Mouse (Mus musculus) megakaryocyte, embryonic 14.5 days (primary cell): ENCODE data around the gene Aloxe3. TPM values are rescaled to one million over a fixed set of nuclear protein-coding genes. Genes with fewer than 3 reads are reported as not detected.

Experiments
- H3K27me3 ChIP-seq: replicated peaks from 2 replicates; pipeline ENCODE3; 2012; ENCODE audit warnings: inconsistent platforms
- H3K36me3 ChIP-seq: replicated peaks from 2 replicates; pipeline ENCODE3; 2012; ENCODE audit warnings: low read length, inconsistent platforms, mixed read lengths
- H3K4me1 ChIP-seq: 2 replicates; pipeline ENCODE4 v1.6.1; 2012; ENCODE audit warnings: inconsistent platforms
- H3K4me3 ChIP-seq: replicated peaks from 2 replicates; pipeline ENCODE3; 2012; ENCODE audit warnings: moderate library complexity, mild to moderate bottlenecking, inconsistent platforms
- H3K9me3 ChIP-seq: 2 replicates; pipeline ENCODE4 v1.6.1; 2012; ENCODE audit warnings: inconsistent platforms
- FLI1 ChIP-seq: IDR thresholded peaks from 2 replicates; pipeline ENCODE4 v1.6.1; 2012; ENCODE audit warnings: low read length, inconsistent platforms, mixed read lengths
- GATA1 ChIP-seq: IDR thresholded peaks from 3 replicates; pipeline ENCODE4 v1.6.1; 2012; ENCODE audit warnings: mixed read lengths, low read length, inconsistent platforms, borderline replicate concordance
- polyA plus RNA-seq: library from polyadenylated mRNA; stranded (reverse); fragments of >175 nt; gene quantifications from 2 replicates; pipeline ENCODE4 v1.2.3, GENCODE M21; 2012; ENCODE audit warnings: low replicate concordance; ENCODE audit not compliant: insufficient read depth

Aloxe3 gene
- polyA plus RNA-seq, 1 experiment, result not detected

GRCm38 (mm10) chr11:69094697-69095429 lies 30.8 kb upstream of the Aloxe3 start, which contains the start of gene Per1:
Gene Per1 (plus strand): TSS chr11:69095217.
- Histone ChIP-seq H3K36me3 (peaks cover 31% of the 10 kb centered on the region), H3K9me3 (no peaks in the 10 kb centered on the region), H3K27me3 (no peaks in the 10 kb centered on the region), H3K4me3 (peak within 1 kb of the TSS; percentile 93), H3K4me1 (peaks cover 92% of the 10 kb centered on the region)
- TF ChIP-seq FLI1, result no peak
- TF ChIP-seq GATA1, result no peak

DNA sequence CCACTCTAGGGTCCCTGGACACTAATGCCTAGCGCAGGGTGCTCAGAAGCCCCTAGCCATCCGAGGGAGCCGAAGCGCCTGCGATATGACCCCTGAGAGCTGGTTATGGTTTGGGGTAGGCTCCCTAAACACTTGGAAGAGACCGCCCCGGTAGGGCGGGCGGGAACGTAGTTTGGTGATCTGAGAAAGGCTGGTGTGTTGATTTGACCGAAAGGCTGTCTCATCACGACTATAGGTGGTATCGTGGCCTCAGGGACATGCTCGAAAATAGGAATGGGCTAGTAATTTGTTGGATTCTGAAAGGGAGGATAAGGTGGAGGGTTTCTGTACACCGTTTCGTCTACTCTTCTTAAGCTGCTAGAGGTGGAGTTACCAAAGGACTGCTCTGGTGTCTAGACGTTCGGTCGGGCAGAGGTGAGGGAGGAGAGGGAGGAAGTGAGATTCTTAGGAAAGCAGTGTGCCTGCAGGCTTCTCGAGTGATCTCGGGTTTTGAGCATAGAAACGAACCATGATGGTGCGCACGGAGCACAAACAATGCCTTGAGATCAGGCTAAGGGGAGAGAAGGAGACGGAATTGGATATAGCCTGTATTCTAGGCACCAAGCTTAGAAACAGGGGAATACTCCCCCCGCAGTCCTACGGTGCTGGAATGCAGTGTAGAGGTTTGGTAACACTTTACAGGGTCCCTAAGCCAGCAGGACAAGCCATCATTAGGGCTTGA lies 30.0 kb upstream of the Aloxe3 start:
- no peak for TF ChIP-seq GATA1
- no peak for TF ChIP-seq FLI1
- peaks cover 92% of the 10 kb centered on the region for H3K4me1 ChIP-seq
- H3K4me3 ChIP-seq, result peak overlapping the region; percentile 93
- H3K9me3 ChIP-seq, result no peaks in the 10 kb centered on the region
- H3K36me3 ChIP-seq, result peaks cover 30% of the 10 kb centered on the region
- H3K27me3 ChIP-seq, result no peaks in the 10 kb centered on the region

GRCm38 (mm10) chr11:69096360-69096986 lies 29.2 kb upstream of the Aloxe3 start:
- H3K4me3 ChIP-seq, result peak overlapping the region; percentile 93
- peaks cover 30% of the 10 kb centered on the region for H3K36me3 ChIP-seq
- no peaks in the 10 kb centered on the region for H3K9me3 ChIP-seq
- no peaks in the 10 kb centered on the region for H3K27me3 ChIP-seq
- H3K4me1 ChIP-seq, result peaks cover 92% of the 10 kb centered on the region
- TF ChIP-seq GATA1 (no peak), FLI1 (no peak)

DNA sequence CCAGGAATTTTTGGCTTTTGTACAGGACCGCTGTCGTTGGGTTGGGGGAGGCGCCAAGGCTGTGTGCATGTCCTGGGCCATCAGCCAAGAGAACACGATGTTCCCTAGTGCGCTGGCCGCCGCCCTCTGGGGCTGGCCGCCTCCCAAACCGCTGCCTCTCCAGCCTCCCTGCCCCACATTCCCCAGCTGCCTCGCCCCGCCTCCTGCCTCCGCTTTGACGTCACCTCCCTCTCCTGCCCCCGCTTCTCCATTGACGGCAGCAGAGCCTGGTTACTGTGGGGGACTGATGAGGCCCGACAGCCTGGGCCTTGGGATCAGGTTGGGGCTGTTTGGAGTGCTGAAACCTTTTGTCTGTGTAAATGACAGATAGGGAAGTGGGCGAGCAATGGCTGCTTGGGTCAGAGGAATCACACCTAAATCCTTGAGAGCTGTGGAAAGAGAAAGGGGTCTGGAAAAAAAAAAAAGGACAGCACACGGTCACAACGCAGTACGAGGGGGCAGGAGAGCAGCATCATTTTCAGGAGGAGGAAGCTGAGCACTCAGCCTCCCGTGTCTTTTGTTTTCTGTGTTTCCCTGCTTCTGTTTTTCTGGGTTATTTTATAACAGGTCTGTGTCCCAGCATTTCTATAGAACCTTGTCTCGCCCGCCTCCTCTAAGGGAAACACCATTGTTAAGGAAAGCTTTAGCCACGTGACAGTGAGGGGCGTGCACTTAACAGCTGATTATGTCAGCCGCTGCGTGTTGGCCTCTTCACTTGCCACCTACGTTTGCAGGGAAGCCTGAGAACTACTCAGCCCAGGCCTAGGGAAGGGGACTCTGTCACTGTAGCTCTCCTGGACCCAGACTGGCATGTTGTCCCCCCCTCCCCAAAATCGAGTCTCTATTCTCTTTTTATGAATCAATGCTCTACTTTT lies 28.5 kb upstream of the Aloxe3 start:
- no peak for TF ChIP-seq GATA1
- no peak for TF ChIP-seq FLI1
- Histone ChIP-seq H3K9me3 (no peaks in the 10 kb centered on the region), H3K36me3 (peaks cover 30% of the 10 kb centered on the region), H3K4me3 (peak overlapping the region; percentile 93), H3K4me1 (peaks cover 92% of the 10 kb centered on the region), H3K27me3 (no peaks in the 10 kb centered on the region)

DNA sequence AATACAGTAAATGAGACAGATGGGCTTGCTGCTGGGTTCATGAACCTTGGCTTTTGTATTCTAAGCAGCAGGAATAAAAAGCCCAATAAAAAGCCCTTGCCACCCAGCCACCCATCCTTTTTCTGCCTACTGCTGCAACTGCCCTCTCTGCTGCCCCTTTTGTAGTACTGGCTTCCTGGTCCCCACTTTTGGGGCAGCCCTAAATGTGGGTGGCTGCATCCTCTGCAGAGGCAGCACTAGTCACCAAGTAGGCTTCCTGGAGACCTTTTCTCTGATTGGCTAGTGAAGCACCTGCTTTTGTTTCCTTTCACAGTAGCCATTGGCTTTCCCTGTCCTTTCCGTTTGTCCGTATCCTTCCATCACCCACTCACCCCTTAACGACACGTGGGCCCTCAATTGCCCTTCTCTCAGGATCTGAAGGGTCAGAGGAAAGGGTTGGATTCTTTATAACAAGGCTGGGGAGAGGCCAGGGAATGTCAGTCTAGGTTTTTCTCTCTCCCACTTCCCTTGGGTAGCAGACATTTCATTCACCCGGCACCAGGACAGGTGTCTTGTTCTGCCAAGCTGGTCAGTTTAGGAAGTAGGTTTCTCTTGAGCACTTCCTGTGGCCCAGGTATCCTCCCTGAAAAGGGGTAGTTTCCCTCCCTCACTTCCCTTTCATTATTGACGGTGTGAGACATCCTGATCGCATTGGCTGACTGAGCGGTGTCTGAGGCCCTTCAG lies 27.5 kb upstream of the Aloxe3 start:
- no peaks in the 10 kb centered on the region for H3K9me3 ChIP-seq
- H3K4me1 ChIP-seq, result peaks cover 92% of the 10 kb centered on the region
- TF ChIP-seq GATA1 (no peak), FLI1 (no peak)
- H3K4me3 ChIP-seq, result peak overlapping the region; percentile 93
- H3K36me3 ChIP-seq, result peaks cover 32% of the 10 kb centered on the region
- H3K27me3 ChIP-seq, result no peaks in the 10 kb centered on the region

DNA sequence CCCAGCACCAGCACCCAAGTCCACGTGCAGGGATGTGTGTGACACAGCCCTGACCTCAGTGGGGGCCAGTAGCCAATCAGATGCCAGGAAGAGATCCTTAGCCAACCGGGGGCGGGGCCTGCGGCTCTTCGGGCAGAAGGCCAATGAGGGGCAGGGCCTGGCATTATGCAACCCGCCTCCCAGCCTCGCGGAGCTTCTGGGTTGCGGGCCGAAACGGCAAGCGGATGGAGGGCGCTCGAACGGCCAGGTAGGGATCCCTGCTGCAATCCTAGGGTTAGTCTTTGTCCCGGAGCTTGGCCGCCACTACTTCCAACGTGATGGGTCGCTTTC lies 27.0 kb upstream of the Aloxe3 start:
- no peaks in the 10 kb centered on the region for H3K9me3 ChIP-seq
- H3K4me1 ChIP-seq, result peaks cover 93% of the 10 kb centered on the region
- no peak for TF ChIP-seq GATA1
- no peak for TF ChIP-seq FLI1
- no peaks in the 10 kb centered on the region for H3K27me3 ChIP-seq
- peak overlapping the region; percentile 93 for H3K4me3 ChIP-seq
- peaks cover 37% of the 10 kb centered on the region for H3K36me3 ChIP-seq

DNA sequence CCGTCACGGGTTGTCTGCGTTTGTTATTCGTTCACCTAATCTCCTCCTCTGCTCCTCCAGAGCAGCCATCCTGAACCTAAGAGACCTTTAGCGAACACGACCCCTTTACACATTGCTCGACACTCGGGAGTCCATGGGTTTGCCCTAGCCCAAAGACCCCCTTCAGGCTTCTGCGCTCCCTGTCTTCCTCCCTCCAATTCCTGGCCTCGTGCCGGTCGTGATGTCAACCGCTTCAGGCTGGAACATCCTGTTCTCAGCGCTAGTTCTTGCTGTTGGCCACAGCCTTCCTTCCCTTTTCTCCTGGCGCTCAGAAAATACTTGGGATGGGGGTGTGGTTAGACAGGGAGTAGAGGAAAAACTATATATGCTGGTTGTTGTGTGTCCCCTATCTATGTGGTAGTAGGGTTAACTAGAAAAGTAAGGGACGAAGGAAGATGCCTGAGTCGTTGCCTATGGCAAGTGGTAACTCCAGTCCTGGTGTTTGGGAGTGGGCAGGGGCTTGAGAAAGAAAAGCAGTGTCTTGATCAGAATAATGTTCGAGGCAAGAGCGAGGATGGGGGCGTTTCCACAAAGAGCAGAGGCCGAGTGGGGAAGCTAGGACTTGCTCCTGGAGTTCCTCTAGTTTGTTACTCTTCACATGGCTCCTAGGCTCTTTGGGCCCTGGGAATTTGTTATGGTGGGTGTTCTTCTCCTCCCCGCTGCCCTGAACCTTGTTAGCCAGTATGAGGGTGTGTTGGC lies 26.4 kb upstream of the Aloxe3 start:
- H3K4me1 ChIP-seq, result peaks cover 93% of the 10 kb centered on the region
- peaks cover 44% of the 10 kb centered on the region for H3K36me3 ChIP-seq
- H3K9me3 ChIP-seq, result no peaks in the 10 kb centered on the region
- H3K4me3 ChIP-seq, result peak overlapping the region; percentile 93
- no peaks in the 10 kb centered on the region for H3K27me3 ChIP-seq
- TF ChIP-seq GATA1 (no peak), FLI1 (no peak)

GRCm38 (mm10) chr11:69099915-69100345 lies 25.8 kb upstream of the Aloxe3 start:
- H3K36me3 ChIP-seq, result peaks cover 49% of the 10 kb centered on the region
- peaks cover 96% of the 10 kb centered on the region for H3K4me1 ChIP-seq
- H3K9me3 ChIP-seq, result no peaks in the 10 kb centered on the region
- peak overlapping the region; percentile 93 for H3K4me3 ChIP-seq
- TF ChIP-seq FLI1 (peak; percentile 24; the same call in 1 of the 2 replicates), GATA1 (no peak)
- H3K27me3 ChIP-seq, result no peaks in the 10 kb centered on the region
